Mouse (Mus musculus): ENCODE data around the gene Kif19a. TPM values are rescaled to one million over a fixed set of nuclear protein-coding genes. Genes with fewer than 3 reads are reported as not detected.

Gene Kif19a
- polyA plus RNA-seq, 1 experiment = 19.3 TPM

GRCm38 (mm10) chr11:114736913-114737624 is 28.1 kb upstream of the Kif19a start:
- Histone ChIP-seq H3K36me3 (ENCODE audit: control insufficient read depth, insufficient read depth, low read length) (no peaks in the 10 kb centered on the region; the same call in 1 of the 2 replicates), H3K27ac (ENCODE audit: control insufficient read depth, insufficient read depth, low read depth, low read length) (no peak overlapping the region), H3K4me1 (ENCODE audit: control insufficient read depth, insufficient read depth, low read length) (peaks cover 5% of the 10 kb centered on the region), H3K27me3 (ENCODE audit: control insufficient read depth, insufficient read depth, low read length) (no peaks in the 10 kb centered on the region), H3K4me3 (ENCODE audit: control insufficient read depth, low read depth, low read length) (no peak overlapping the region)
- TF ChIP-seq POLR2A (IDR thresholded peaks at IDR 0.05; ENCODE audit: control insufficient read depth, low read depth, low read length) (no peak), CTCF (IDR thresholded peaks at IDR 0.05; ENCODE audit: control insufficient read depth, insufficient read depth, insufficient replicate concordance, low read depth, low read length) (peak; percentile 50; the same call in 1 of the 2 replicates)

- Histone ChIP-seq H3K36me3 (ENCODE audit: control insufficient read depth, insufficient read depth, low read length) (no peaks in the 10 kb centered on the region), H3K4me1 (ENCODE audit: control insufficient read depth, insufficient read depth, low read length) (peaks cover 4% of the 10 kb centered on the region; the same call in 1 of the 2 replicates), H3K27me3 (ENCODE audit: control insufficient read depth, insufficient read depth, low read length) (no peaks in the 10 kb centered on the region), H3K27ac (ENCODE audit: control insufficient read depth, insufficient read depth, low read depth, low read length) (no peak overlapping the region), H3K4me3 (ENCODE audit: control insufficient read depth, low read depth, low read length) (no peak overlapping the region)
- no peak for TF ChIP-seq CTCF (IDR thresholded peaks at IDR 0.05; ENCODE audit: control insufficient read depth, insufficient read depth, insufficient replicate concordance, low read depth, low read length)
- no peak for TF ChIP-seq POLR2A (IDR thresholded peaks at IDR 0.05; ENCODE audit: control insufficient read depth, low read depth, low read length)
Observed at GRCm38 (mm10) chr11:114740598-114740997, 24.6 kb upstream of the Kif19a start.

- no peak for TF ChIP-seq CTCF (IDR thresholded peaks at IDR 0.05; ENCODE audit: control insufficient read depth, insufficient read depth, insufficient replicate concordance, low read depth, low read length)
- no peak for TF ChIP-seq POLR2A (IDR thresholded peaks at IDR 0.05; ENCODE audit: control insufficient read depth, low read depth, low read length)
- Histone ChIP-seq H3K27ac (ENCODE audit: control insufficient read depth, insufficient read depth, low read depth, low read length) (no peak overlapping the region), H3K36me3 (ENCODE audit: control insufficient read depth, insufficient read depth, low read length) (no peaks in the 10 kb centered on the region), H3K27me3 (ENCODE audit: control insufficient read depth, insufficient read depth, low read length) (no peaks in the 10 kb centered on the region), H3K4me1 (ENCODE audit: control insufficient read depth, insufficient read depth, low read length) (peaks cover 4% of the 10 kb centered on the region; the same call in 1 of the 2 replicates), H3K4me3 (ENCODE audit: control insufficient read depth, low read depth, low read length) (no peak overlapping the region)
Observed at GRCm38 (mm10) chr11:114741451-114741850, 23.7 kb upstream of the Kif19a start.

GRCm38 (mm10) chr11:114745134-114745533 is 20.1 kb upstream of the Kif19a start:
- Histone ChIP-seq H3K27me3 (ENCODE audit: control insufficient read depth, insufficient read depth, low read length) (no peaks in the 10 kb centered on the region), H3K4me1 (ENCODE audit: control insufficient read depth, insufficient read depth, low read length) (peaks cover 4% of the 10 kb centered on the region; the same call in 1 of the 2 replicates), H3K36me3 (ENCODE audit: control insufficient read depth, insufficient read depth, low read length) (no peaks in the 10 kb centered on the region), H3K27ac (ENCODE audit: control insufficient read depth, insufficient read depth, low read depth, low read length) (no peak overlapping the region), H3K4me3 (ENCODE audit: control insufficient read depth, low read depth, low read length) (no peak overlapping the region; the same call in 1 of the 2 replicates)
- TF ChIP-seq CTCF (IDR thresholded peaks at IDR 0.05; ENCODE audit: control insufficient read depth, insufficient read depth, insufficient replicate concordance, low read depth, low read length) (peak; percentile 99), POLR2A (IDR thresholded peaks at IDR 0.05; ENCODE audit: control insufficient read depth, low read depth, low read length) (no peak)

GRCm38 (mm10) chr11:114747564-114748138 is 17.5 kb upstream of the Kif19a start:
- Histone ChIP-seq H3K27ac (ENCODE audit: control insufficient read depth, insufficient read depth, low read depth, low read length) (no peak overlapping the region), H3K4me3 (ENCODE audit: control insufficient read depth, low read depth, low read length) (no peak overlapping the region), H3K27me3 (ENCODE audit: control insufficient read depth, insufficient read depth, low read length) (no peaks in the 10 kb centered on the region), H3K36me3 (ENCODE audit: control insufficient read depth, insufficient read depth, low read length) (no peaks in the 10 kb centered on the region), H3K4me1 (ENCODE audit: control insufficient read depth, insufficient read depth, low read length) (peaks cover 4% of the 10 kb centered on the region; the same call in 1 of the 2 replicates)
- TF ChIP-seq CTCF (IDR thresholded peaks at IDR 0.05; ENCODE audit: control insufficient read depth, insufficient read depth, insufficient replicate concordance, low read depth, low read length) (no peak), POLR2A (IDR thresholded peaks at IDR 0.05; ENCODE audit: control insufficient read depth, low read depth, low read length) (no peak)

GRCm38 (mm10) chr11:114769911-114770310 is 4.7 kb downstream of the Kif19a start:
- no peaks in the 10 kb centered on the region for H3K36me3 ChIP-seq (ENCODE audit: control insufficient read depth, insufficient read depth, low read length)
- H3K4me3 ChIP-seq (ENCODE audit: control insufficient read depth, low read depth, low read length) = no peak overlapping the region
- H3K27ac ChIP-seq (ENCODE audit: control insufficient read depth, insufficient read depth, low read depth, low read length) = no peak overlapping the region
- peaks cover 8% of the 10 kb centered on the region for H3K4me1 ChIP-seq (ENCODE audit: control insufficient read depth, insufficient read depth, low read length)
- no peak for TF ChIP-seq CTCF (IDR thresholded peaks at IDR 0.05; ENCODE audit: control insufficient read depth, insufficient read depth, insufficient replicate concordance, low read depth, low read length)
- no peak for TF ChIP-seq POLR2A (IDR thresholded peaks at IDR 0.05; ENCODE audit: control insufficient read depth, low read depth, low read length)
- H3K27me3 ChIP-seq (ENCODE audit: control insufficient read depth, insufficient read depth, low read length) = no peaks in the 10 kb centered on the region

GRCm38 (mm10) chr11:114771896-114772295 is 6.7 kb downstream of the Kif19a start:
- Histone ChIP-seq H3K27ac (ENCODE audit: control insufficient read depth, insufficient read depth, low read depth, low read length) (no peak overlapping the region), H3K4me1 (ENCODE audit: control insufficient read depth, insufficient read depth, low read length) (no peaks in the 10 kb centered on the region), H3K27me3 (ENCODE audit: control insufficient read depth, insufficient read depth, low read length) (no peaks in the 10 kb centered on the region), H3K36me3 (ENCODE audit: control insufficient read depth, insufficient read depth, low read length) (no peaks in the 10 kb centered on the region), H3K4me3 (ENCODE audit: control insufficient read depth, low read depth, low read length) (no peak overlapping the region)
- TF ChIP-seq CTCF (IDR thresholded peaks at IDR 0.05; ENCODE audit: control insufficient read depth, insufficient read depth, insufficient replicate concordance, low read depth, low read length) = no peak
- no peak for TF ChIP-seq POLR2A (IDR thresholded peaks at IDR 0.05; ENCODE audit: control insufficient read depth, low read depth, low read length)

Measured in testis, adult 2 months (tissue).